Comparison of ENCODE assay signal across 14 mouse cellular contexts in the genomic region with DNA sequence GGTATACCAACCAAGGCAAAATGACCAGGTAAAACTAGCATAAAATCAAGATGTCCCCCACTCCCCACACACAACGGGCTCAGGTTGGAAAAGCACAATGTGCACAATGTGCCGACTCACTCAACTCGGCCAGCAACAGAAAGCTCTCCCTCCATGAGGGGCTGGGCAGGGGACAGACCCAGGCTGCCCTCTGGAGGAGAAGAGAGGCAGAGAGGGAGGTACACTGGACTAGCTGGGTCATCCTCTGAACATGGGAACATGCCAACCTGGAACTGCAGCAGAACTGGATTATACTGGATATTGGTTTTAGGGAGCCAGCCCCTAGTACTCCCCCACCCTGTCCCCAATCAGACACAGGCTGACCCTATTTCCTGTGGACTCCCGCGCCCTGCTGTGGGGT. TPM values are rescaled to one million over a fixed set of nuclear protein-coding genes. Genes with fewer than 3 reads are reported as not detected.
A peak's percentile ranks its signal among the peaks of the same experiment; 100 is the strongest.
DNase-seq lines count a peak whose midpoint lies in the region; ATAC-seq and TF ChIP-seq lines count a peak whose summit lies in the region.
"Had no signal": no experiment of that assay in that cellular context is flagged by ENCODE, and none has a peak within 500 bp of the region (broad histone marks: within the 10 kb centered on the region; RNA-seq: fewer than 3 reads in every experiment).

No protein-coding gene starts in this region.

- H3K27ac ChIP-seq in kidney, adult 2 months (ENCODE audit: insufficient read depth, low read depth, low read length), result no peak overlapping the region
- no peak overlapping the region for H3K27ac ChIP-seq in forebrain, embryonic 13.5 days
- no peak overlapping the region for H3K27ac ChIP-seq in midbrain, embryonic 11.5 days (ENCODE audit: low read depth, low read length)
- H3K27ac ChIP-seq in thymus, adult 2 months (ENCODE audit: control insufficient read depth, insufficient read depth, low read length), result no peak overlapping the region
- H3K27ac ChIP-seq: gastrocnemius, adult 2 months; limb, embryonic 10.5 days had no signal

- H3K9ac ChIP-seq in forebrain, embryonic 13.5 days, result no peak overlapping the region
- no peak overlapping the region for H3K9ac ChIP-seq in midbrain, embryonic 11.5 days (ENCODE audit: low read length)

- H3K27me3 ChIP-seq in kidney, adult 2 months (replicated peaks; ENCODE audit: control insufficient read depth, insufficient read depth, low read length), result no peaks in the 10 kb centered on the region
- no peaks in the 10 kb centered on the region for H3K27me3 ChIP-seq in forebrain, embryonic 13.5 days
- H3K27me3 ChIP-seq in midbrain, embryonic 11.5 days (ENCODE audit: control insufficient read depth, insufficient read depth, low read length), result no peaks in the 10 kb centered on the region
- no peaks in the 10 kb centered on the region for H3K27me3 ChIP-seq in thymus, adult 2 months (ENCODE audit: control insufficient read depth, insufficient read depth, low read length)

- WGBS in kidney, adult 2 months, result 53% methylated on average over 5 of the region's 5 CpGs
- WGBS in forebrain, embryonic 13.5 days, result 52% methylated on average over 5 of the region's 5 CpGs
- WGBS in midbrain, embryonic 11.5 days, result 64% methylated on average over 5 of the region's 5 CpGs
- WGBS in thymus, adult 2 months, result 60% methylated on average over 5 of the region's 5 CpGs

- no peak for TF ChIP-seq POLR2A in kidney, adult 2 months (IDR thresholded peaks at IDR 0.05; ENCODE audit: low read depth, low read length)
- TF ChIP-seq POLR2A in brain, embryonic 14.5 days (IDR thresholded peaks at IDR 0.05; ENCODE audit: borderline replicate concordance, extremely low read depth, insufficient read depth, insufficient read length, poor library complexity, severe bottlenecking), result no peak
- no peak for TF ChIP-seq POLR2A in thymus, adult 2 months (IDR thresholded peaks at IDR 0.05; ENCODE audit: control insufficient read depth, extremely low read depth, insufficient read depth, low read length, poor library complexity)

- peak; percentile 30; the same call in 1 of the 2 replicates for ATAC-seq in forebrain, embryonic 13.5 days
- ATAC-seq in midbrain, embryonic 11.5 days (ENCODE audit: low FRiP score), result peak; percentile 74

- H3K4me2 ChIP-seq in forebrain, embryonic 13.5 days, result no peak overlapping the region
- no peak overlapping the region for H3K4me2 ChIP-seq in midbrain, embryonic 11.5 days

- H3K36me3 ChIP-seq in kidney, adult 2 months (ENCODE audit: control insufficient read depth, insufficient read depth, low read length), result peaks cover 1% of the 10 kb centered on the region; the same call in 1 of the 2 replicates
- H3K36me3 ChIP-seq in forebrain, embryonic 13.5 days (ENCODE audit: poor library complexity, severe bottlenecking), result peaks cover 42% of the 10 kb centered on the region
- no peaks in the 10 kb centered on the region for H3K36me3 ChIP-seq in midbrain, embryonic 11.5 days (ENCODE audit: control insufficient read depth, insufficient read depth, low read length)
- no peaks in the 10 kb centered on the region for H3K36me3 ChIP-seq in thymus, adult 2 months (ENCODE audit: control insufficient read depth, insufficient read depth, low read length)
- H3K36me3 ChIP-seq: G1E had no signal

- no peak for DNase-seq in kidney, adult 2 months
- DNase-seq in kidney, adult 9 months, result no peak
- DNase-seq in brain, embryonic 14.5 days (ENCODE audit: low read depth), result peak; percentile 28
- DNase-seq in midbrain, embryonic 11.5 days (ENCODE audit: low spot score, missing footprints), result no peak
- DNase-seq in adrenal gland, adult 8-10 months, result no peak
- DNase-seq in urinary bladder, postnatal 10 days (ENCODE audit: low spot score), result no peak
- no peak for DNase-seq in thymus, adult 2 months
- DNase-seq: adrenal gland, postnatal 14 days; cerebellum, postnatal 25 days; gastrocnemius, adult 2 months; thymus, postnatal 4 days had no signal

- no peaks in the 10 kb centered on the region for H3K4me1 ChIP-seq in kidney, adult 2 months (ENCODE audit: control insufficient read depth, insufficient read depth, low read length)
- H3K4me1 ChIP-seq in forebrain, embryonic 13.5 days, result peaks cover 10% of the 10 kb centered on the region; the same call in 1 of the 2 replicates
- peaks cover 3% of the 10 kb centered on the region; the same call in 1 of the 2 replicates for H3K4me1 ChIP-seq in midbrain, embryonic 11.5 days (ENCODE audit: control insufficient read depth, insufficient read depth, low read length)
- H3K4me1 ChIP-seq in thymus, adult 2 months (replicated peaks; ENCODE audit: control insufficient read depth, insufficient read depth, low read length), result no peaks in the 10 kb centered on the region
- H3K4me1 ChIP-seq: limb, embryonic 10.5 days had no signal

- peak; percentile 29; the same call in 1 of the 2 replicates for TF ChIP-seq CTCF in kidney, adult 2 months (conservative IDR thresholded peaks at IDR 0.05; ENCODE audit: insufficient read depth, insufficient read length, low read depth, low read length)
- TF ChIP-seq CTCF in brain, embryonic 14.5 days (IDR thresholded peaks at IDR 0.05; ENCODE audit: borderline replicate concordance, extremely low read depth, insufficient read depth, insufficient read length), result peak; percentile 43; the same call in 1 of the 2 replicates
- no peak for TF ChIP-seq CTCF in thymus, adult 2 months (IDR thresholded peaks at IDR 0.05; ENCODE audit: borderline replicate concordance, control insufficient read depth, extremely low read depth, insufficient read depth, low read length, poor library complexity)

- H3K9me3 ChIP-seq in forebrain, embryonic 13.5 days (replicated peaks), result no peaks in the 10 kb centered on the region
- no peaks in the 10 kb centered on the region for H3K9me3 ChIP-seq in midbrain, embryonic 11.5 days (ENCODE audit: control insufficient read depth, low read length)
- H3K9me3 ChIP-seq: G1E; limb, embryonic 10.5 days had no signal

- no peak overlapping the region for H3K4me3 ChIP-seq in kidney, adult 2 months (ENCODE audit: insufficient read depth, low read depth, low read length)
- no peak overlapping the region for H3K4me3 ChIP-seq in forebrain, embryonic 13.5 days
- H3K4me3 ChIP-seq in midbrain, embryonic 11.5 days (ENCODE audit: low read depth, low read length), result no peak overlapping the region
- H3K4me3 ChIP-seq in thymus, adult 2 months (ENCODE audit: control insufficient read depth, insufficient read depth, low read length), result no peak overlapping the region
- H3K4me3 ChIP-seq: gastrocnemius, adult 2 months; limb, embryonic 10.5 days had no signal

RNA-seq across cellular contexts. Expression of a gene that starts 14.0 kb away (rescaled TPM):
- 53.3 and 60.4 TPM in 2 replicates for polyA plus RNA-seq in kidney, adult 2 months (2012; rRNA removed)
- 57.5 and 64.9 TPM in 2 replicates for polyA plus RNA-seq in brain, embryonic 14.5 days (2012; rRNA removed)
- 31.6 and 36.1 TPM in 2 replicates for polyA plus RNA-seq in forebrain, embryonic 13.5 days (2015; fragmentation: Nextera tagmentation; extraction: Ambion mirVana)
- polyA plus RNA-seq in midbrain, embryonic 11.5 days (2014; fragmentation: Nextera tagmentation; extraction: Ambion mirVana), result 70.3 and 74.3 TPM in 2 replicates
- 100 to 1,000 TPM in 2 of 4 experiments, 10 to 100 TPM in 2; 54.3 to 135 (median 96.8) TPM for total RNA-seq in adrenal gland, adult 8-10 months (2022)
- polyA plus RNA-seq in thymus, adult 2 months (2012; rRNA removed), result 63.4 and 76.3 TPM in 2 replicates

RNA-seq across cellular contexts. Expression of a gene that starts 31.2 kb away (rescaled TPM):
- polyA plus RNA-seq in kidney, adult 2 months (2012; rRNA removed), result 0.18 TPM in 1 of 2 replicates, not detected in the other
- polyA plus RNA-seq in brain, embryonic 14.5 days (2012; rRNA removed), result not detected in 2 replicates
- polyA plus RNA-seq in forebrain, embryonic 13.5 days (2015; fragmentation: Nextera tagmentation; extraction: Ambion mirVana), result not detected in 2 replicates
- not detected in 2 replicates for polyA plus RNA-seq in midbrain, embryonic 11.5 days (2014; fragmentation: Nextera tagmentation; extraction: Ambion mirVana)
- total RNA-seq in adrenal gland, adult 8-10 months (2022), result 1 to 10 TPM in 1 of 4 experiments, under 1 TPM in 1, not detected in 2; 0.38 to 1.1 TPM
- not detected in 2 replicates for polyA plus RNA-seq in thymus, adult 2 months (2012; rRNA removed)
- total RNA-seq: adrenal gland, postnatal 14 days; G1E; gastrocnemius, adult 2 months had no signal
- polyA plus RNA-seq: G1E; limb, embryonic 10.5 days had no signal

RNA-seq across cellular contexts. Expression of a gene that starts 31.8 kb away (rescaled TPM):
- not detected in 2 replicates for polyA plus RNA-seq in kidney, adult 2 months (2012; rRNA removed)
- not detected in 2 replicates for polyA plus RNA-seq in brain, embryonic 14.5 days (2012; rRNA removed)
- not detected in 2 replicates for polyA plus RNA-seq in forebrain, embryonic 13.5 days (2015; fragmentation: Nextera tagmentation; extraction: Ambion mirVana)
- not detected in 2 replicates for polyA plus RNA-seq in midbrain, embryonic 11.5 days (2014; fragmentation: Nextera tagmentation; extraction: Ambion mirVana)
- total RNA-seq in adrenal gland, adult 8-10 months (2022), result not detected
- not detected in 2 replicates for polyA plus RNA-seq in thymus, adult 2 months (2012; rRNA removed)
- total RNA-seq: adrenal gland, postnatal 14 days; G1E; gastrocnemius, adult 2 months had no signal
- polyA plus RNA-seq: G1E; limb, embryonic 10.5 days had no signal

RNA-seq across cellular contexts. Expression of a gene that starts 42.4 kb away (rescaled TPM):
- 31.4 and 32.4 TPM in 2 replicates for polyA plus RNA-seq in kidney, adult 2 months (2012; rRNA removed)
- polyA plus RNA-seq in brain, embryonic 14.5 days (2012; rRNA removed), result 18.3 and 20.8 TPM in 2 replicates
- polyA plus RNA-seq in forebrain, embryonic 13.5 days (2015; fragmentation: Nextera tagmentation; extraction: Ambion mirVana), result 2.6 TPM in 2 replicates
- polyA plus RNA-seq in midbrain, embryonic 11.5 days (2014; fragmentation: Nextera tagmentation; extraction: Ambion mirVana), result 2.2 and 2.6 TPM in 2 replicates
- 10 to 100 TPM; 41.3 to 57.6 (median 54.9) TPM for total RNA-seq in adrenal gland, adult 8-10 months (2022)
- polyA plus RNA-seq in thymus, adult 2 months (2012; rRNA removed), result 7.8 and 8.4 TPM in 2 replicates
- polyA plus RNA-seq: G1E had no signal

RNA-seq across cellular contexts. Expression of a gene that starts 43.2 kb away (rescaled TPM):
- not detected in 2 replicates for polyA plus RNA-seq in kidney, adult 2 months (2012; rRNA removed)
- polyA plus RNA-seq in brain, embryonic 14.5 days (2012; rRNA removed), result 0.08 TPM in 1 of 2 replicates, not detected in the other
- not detected in 2 replicates for polyA plus RNA-seq in forebrain, embryonic 13.5 days (2015; fragmentation: Nextera tagmentation; extraction: Ambion mirVana)
- not detected in 2 replicates for polyA plus RNA-seq in midbrain, embryonic 11.5 days (2014; fragmentation: Nextera tagmentation; extraction: Ambion mirVana)
- total RNA-seq in adrenal gland, adult 8-10 months (2022), result under 1 TPM in 3 of 4 experiments, not detected in 1; 0.24 to 0.40 (median 0.26) TPM
- polyA plus RNA-seq in thymus, adult 2 months (2012; rRNA removed), result not detected in 2 replicates
- total RNA-seq: adrenal gland, postnatal 14 days; gastrocnemius, adult 2 months had no signal
- polyA plus RNA-seq: G1E; limb, embryonic 10.5 days had no signal
